ENCODE assay signal across 13 mouse cellular contexts in the genomic region with DNA sequence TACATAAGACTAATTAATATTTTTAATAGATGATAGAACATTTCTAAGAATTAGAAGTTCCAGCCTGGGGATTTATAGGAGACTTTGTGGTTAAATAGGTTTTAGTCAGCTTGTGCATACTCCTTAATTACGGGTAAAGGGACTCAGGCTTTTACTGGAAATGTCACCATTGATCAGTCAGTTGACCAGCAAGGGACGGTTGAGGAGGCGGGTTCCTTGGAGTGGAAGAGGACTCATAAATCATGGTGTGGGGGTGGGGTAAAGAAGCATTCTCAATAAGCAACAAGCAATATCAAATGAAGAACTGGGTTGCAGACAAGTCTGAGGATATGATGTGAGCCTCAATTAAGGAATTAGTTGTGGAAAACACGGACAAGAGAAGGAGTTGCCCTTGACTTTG.
"Had no signal": no experiment of that assay in that cellular context is flagged by ENCODE, and none has a peak within 500 bp of the region (broad histone marks: within the 10 kb centered on the region; RNA-seq: fewer than 3 reads in every experiment).

No protein-coding gene starts in this region.

- H3K4me1 ChIP-seq: midbrain, embryonic 13.5 days; midbrain, embryonic 15.5 days; neural tube, embryonic 12.5 days; stomach, embryonic 15.5 days had no signal

- DNase-seq: lung, adult 18-20 months; lung, embryonic 14.5 days; lung, postnatal 10 days; lung, postnatal 4 days; right cerebral cortex, postnatal 14 days; thymus, adult 2 months; thymus, postnatal 25 days; thymus, postnatal 4 days had no signal

- H3K4me3 ChIP-seq: midbrain, embryonic 13.5 days; midbrain, embryonic 15.5 days; neural tube, embryonic 12.5 days; stomach, embryonic 15.5 days had no signal

- H3K36me3 ChIP-seq: midbrain, embryonic 13.5 days; midbrain, embryonic 15.5 days; neural tube, embryonic 12.5 days; stomach, embryonic 15.5 days had no signal

- H3K9me3 ChIP-seq: midbrain, embryonic 13.5 days; midbrain, embryonic 15.5 days; neural tube, embryonic 12.5 days; stomach, embryonic 15.5 days had no signal

- ATAC-seq: midbrain, embryonic 13.5 days; midbrain, embryonic 15.5 days had no signal

- H3K27me3 ChIP-seq: midbrain, embryonic 13.5 days; midbrain, embryonic 15.5 days; neural tube, embryonic 12.5 days; stomach, embryonic 15.5 days had no signal

- H3K27ac ChIP-seq: midbrain, embryonic 13.5 days; midbrain, embryonic 15.5 days; neural tube, embryonic 12.5 days; stomach, embryonic 15.5 days; stomach, postnatal 0 days had no signal
